In genomic region chr2:103682927-103683442, GRCm38 (mm10) we compare ENCODE assay signal across 9 mouse cellular contexts.
DNase-seq lines count a peak whose midpoint lies in the region; ATAC-seq and TF ChIP-seq lines count a peak whose summit lies in the region.
"Had no signal": no experiment of that assay in that cellular context is flagged by ENCODE, and none has a peak within 500 bp of the region (broad histone marks: within the 10 kb centered on the region; RNA-seq: fewer than 3 reads in every experiment).

No protein-coding gene starts in this region.

- H3K9me3 ChIP-seq in CH12.LX (replicated peaks; ENCODE audit: low read length), result no peaks in the 10 kb centered on the region
- H3K9me3 ChIP-seq in forebrain, postnatal 0 days (ENCODE audit: low read length), result no peaks in the 10 kb centered on the region

- peak overlapping the region in 2 of 3 experiments; percentile 22 to 34 for H3K4me3 ChIP-seq in CH12.LX (replicated peaks in 1 of 3; ENCODE audit: low read depth in 2 of 3, low read length in 2 of 3, poor library complexity in 1 of 3)
- no peak overlapping the region for H3K4me3 ChIP-seq in forebrain, postnatal 0 days (ENCODE audit: low read depth, low read length)

- peaks cover 0 to 5% of the 10 kb centered on the region in 2 experiments for H3K36me3 ChIP-seq in CH12.LX (replicated peaks in 1 of 2; ENCODE audit: control insufficient read depth in 1 of 2, insufficient read depth in 1 of 2, low read length in 1 of 2)
- no peaks in the 10 kb centered on the region for H3K36me3 ChIP-seq in forebrain, postnatal 0 days (ENCODE audit: insufficient read depth)

- DNase-seq in kidney, adult 9 months, result peak; percentile 29
- no peak for DNase-seq in kidney, adult 18-20 months
- DNase-seq in CH12.LX (ENCODE audit: extremely low read depth), result peak; percentile 66
- DNase-seq in forebrain, postnatal 0 days, result peak; percentile 52
- DNase-seq in gastrocnemius, postnatal 4 days (ENCODE audit: low spot score in 2 of 2), result no peak
- DNase-seq in kidney, adult 8-10 months, result no peak
- no peak for DNase-seq in right cerebral cortex, postnatal 14 days
- DNase-seq: kidney, postnatal 36 days had no signal

- no peak for TF ChIP-seq POLR2A in CH12.LX (IDR thresholded peaks at IDR 0.05; ENCODE audit: low read depth, low read length)

- dilution Hi-C loops in CH12.LX (cut with MboI; ENCODE audit: extremely low pct_ligation_motif_present, extremely low pct_unique_long_range_greater_than_20kb, low sequenced_read_pairs), result no loop called here

- TF ChIP-seq RAD21 in CH12.LX (IDR thresholded peaks at IDR 0.05; ENCODE audit: low read depth, low read length), result no peak

- whole genome bisulfite sequencing in forebrain, postnatal 0 days, result 46% methylated on average over 9 of the region's 9 CpGs

- in situ Hi-C loops in CH12.LX (cut with MboI; ENCODE audit: low pct_ligation_motif_present, low pct_unique_long_range_greater_than_20kb, low sequenced_read_pairs), result no loop called here

- TF ChIP-seq CTCF in CH12.LX (conservative IDR thresholded peaks at IDR 0.05 in 1 of 2, IDR thresholded peaks at IDR 0.05 in 1 of 2; ENCODE audit: low read depth in 2 of 2, low read length in 2 of 2), result no peak
- no peak for TF ChIP-seq CTCF in forebrain, postnatal 0 days (IDR thresholded peaks at IDR 0.05; ENCODE audit: low read depth)

- no peaks in the 10 kb centered on the region for H3K27me3 ChIP-seq in CH12.LX (replicated peaks)
- no peaks in the 10 kb centered on the region for H3K27me3 ChIP-seq in forebrain, postnatal 0 days (ENCODE audit: insufficient read depth, low read length)

- ATAC-seq in forebrain, postnatal 0 days, result peak; percentile 79
- peak; percentile 67 for ATAC-seq in monocyte, adult 5-6 weeks (replicated peaks; ENCODE audit: insufficient number of reproducible peaks, low FRiP score, low TSS enrichment, poor library complexity, severe bottlenecking)

- H3K27ac ChIP-seq in CH12.LX (ENCODE audit: insufficient read depth, low read depth), result peak overlapping the region; percentile 89
- no peak overlapping the region for H3K27ac ChIP-seq in forebrain, postnatal 0 days (ENCODE audit: low read depth, low read length)

- peak overlapping the region; percentile 57 for H3K4me2 ChIP-seq in CH12.LX (ENCODE audit: insufficient read depth, low read depth, poor library complexity, severe bottlenecking)
- H3K4me2 ChIP-seq in forebrain, postnatal 0 days (ENCODE audit: low read depth), result no peak overlapping the region

- peaks cover 49 to 92% of the 10 kb centered on the region in 2 experiments for H3K4me1 ChIP-seq in CH12.LX (ENCODE audit: control insufficient read depth in 1 of 2, insufficient read depth in 2 of 2)
- H3K4me1 ChIP-seq in forebrain, postnatal 0 days (ENCODE audit: insufficient read depth), result no peaks in the 10 kb centered on the region

- TF ChIP-seq EP300 in CH12.LX (IDR thresholded peaks at IDR 0.05; ENCODE audit: low read length), result no peak

- H3K79me2 ChIP-seq in CH12.LX (replicated peaks; ENCODE audit: control insufficient read depth, extremely low read depth, insufficient read depth, poor library complexity, severe bottlenecking), result no peaks in the 10 kb centered on the region

- H3K9ac ChIP-seq in CH12.LX (ENCODE audit: insufficient read depth, low read depth), result peak overlapping the region; percentile 72
- no peak overlapping the region for H3K9ac ChIP-seq in forebrain, postnatal 0 days

TF ChIP-seq in CH12.LX, 34 proteins besides CTCF, POLR2A, EP300 and RAD21:
- no peak for TF ChIP-seq NELFE (IDR thresholded peaks at IDR 0.05; ENCODE audit: low read depth, low read length)
- TF ChIP-seq GABPA (IDR thresholded peaks at IDR 0.05; ENCODE audit: insufficient replicate concordance, low read depth, low read length), result no peak
- TF ChIP-seq ETS1 (conservative IDR thresholded peaks at IDR 0.05; ENCODE audit: low read depth, low read length), result peak; percentile 85
- TF ChIP-seq BHLHE40 (IDR thresholded peaks at IDR 0.05; ENCODE audit: low read depth, low read length), result peak; percentile 57
- peak; percentile 35 for TF ChIP-seq MXI1 (IDR thresholded peaks at IDR 0.05; ENCODE audit: low read depth, low read length)
- no peak for TF ChIP-seq POLR2AphosphoS2 (IDR thresholded peaks at IDR 0.05; ENCODE audit: low read depth, low read length)
- no peak for TF ChIP-seq MEF2A (IDR thresholded peaks at IDR 0.05; ENCODE audit: borderline replicate concordance, low read depth, low read length)
- 0 out of 2 replicates have a peak, but pooled peaks have one; percentile 21 for TF ChIP-seq TCF12 (IDR thresholded peaks at IDR 0.05; ENCODE audit: low read depth, low read length)
- TF ChIP-seq USF1 (IDR thresholded peaks at IDR 0.05; ENCODE audit: low read depth, low read length), result peak; percentile 65
- TF ChIP-seq USF2 (conservative IDR thresholded peaks at IDR 0.05; ENCODE audit: low read depth, low read length), result peak; percentile 49; the same call in 1 of the 2 replicates
- 0 out of 2 replicates have a peak, but pooled peaks have one; percentile 30 for TF ChIP-seq MYC (IDR thresholded peaks at IDR 0.05; ENCODE audit: low read depth, low read length)

Comparison
In these comparisons a context has a peak if more than half of its experiments do, and no peak if none do; other contexts are left out.
1. DNase-seq: peak in kidney, adult 9 months (single experiment), CH12.LX (single experiment) and forebrain, postnatal 0 days (single experiment); none in kidney, adult 18-20 months (single experiment), gastrocnemius, postnatal 4 days (0 of 2), kidney, adult 8-10 months (0 of 2) and right cerebral cortex, postnatal 14 days (single experiment).